Mouse (Mus musculus): ENCODE data around the gene Hoxd12.

GRCm38 (mm10) chr2:74703720-74704392 is 29.0 kb downstream of the Hoxd12 start:
- TF ChIP-seq POLR2AphosphoS5 (IDR thresholded peaks at IDR 0.05; ENCODE audit: insufficient replicate concordance, low read depth, low read length): no peak
- TF ChIP-seq TAL1 (conservative IDR thresholded peaks at IDR 0.05; ENCODE audit: low read depth, low read length): no peak
